Mouse (Mus musculus): ENCODE data around the gene Lpar3. TPM values are rescaled to one million over a fixed set of nuclear protein-coding genes. Genes with fewer than 3 reads are reported as not detected.

Gene Lpar3
- polyA plus RNA-seq, 2 experiments, result 0.02 to 0.06 TPM

DNA sequence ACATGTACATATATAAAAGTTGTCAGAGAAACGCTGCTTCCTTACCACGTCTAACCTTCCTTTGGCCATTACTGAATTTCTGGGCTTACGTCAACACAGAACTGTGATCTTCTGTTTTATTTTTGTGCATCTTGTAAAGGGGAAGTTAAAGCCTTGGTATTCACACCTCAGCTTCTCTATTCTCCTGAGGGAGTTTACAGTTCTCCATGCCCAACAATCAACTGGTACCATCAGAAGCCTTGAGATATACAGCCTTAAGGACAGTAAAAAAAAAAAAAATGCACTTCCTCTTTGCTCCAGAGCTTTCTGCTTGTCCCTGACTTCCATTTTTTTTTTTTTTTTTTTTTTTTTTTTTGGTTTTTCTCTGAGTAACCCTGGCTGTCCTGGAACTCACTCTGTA lies 4.2 kb upstream of the Lpar3 start:
- DNase-seq (ENCODE audit: low read depth in 3 of 3, low spot score in 3 of 3), result no peak
- Histone ChIP-seq H3K4me3 (ENCODE audit: insufficient read depth in 1 of 2, low read depth in 2 of 2, low read length in 2 of 2) (no peak overlapping the region), H3K27me3 (ENCODE audit: control insufficient read depth, insufficient read depth, low read length) (peaks cover 18% of the 10 kb centered on the region), H3K36me3 (replicated peaks; ENCODE audit: control insufficient read depth, insufficient read depth, low read depth) (no peaks in the 10 kb centered on the region), H3K9me3 (ENCODE audit: control insufficient read depth, low read length) (no peaks in the 10 kb centered on the region), H3K4me2 (ENCODE audit: low read depth) (no peak overlapping the region), H3K4me1 (replicated peaks; ENCODE audit: control insufficient read depth in 2 of 2, insufficient read depth in 2 of 2, low read length in 1 of 2) (no peaks in the 10 kb centered on the region), H3K9ac (replicated peaks) (no peak overlapping the region), H3K27ac (no peak overlapping the region)
- TF ChIP-seq CTCF (IDR thresholded peaks at IDR 0.05; ENCODE audit: low read depth), result no peak
- WGBS (ENCODE audit: insufficient replicate concordance), result 58% methylated on average over 3 of the region's 3 CpGs
- ATAC-seq (ENCODE audit: insufficient read depth), result no peak

DNA sequence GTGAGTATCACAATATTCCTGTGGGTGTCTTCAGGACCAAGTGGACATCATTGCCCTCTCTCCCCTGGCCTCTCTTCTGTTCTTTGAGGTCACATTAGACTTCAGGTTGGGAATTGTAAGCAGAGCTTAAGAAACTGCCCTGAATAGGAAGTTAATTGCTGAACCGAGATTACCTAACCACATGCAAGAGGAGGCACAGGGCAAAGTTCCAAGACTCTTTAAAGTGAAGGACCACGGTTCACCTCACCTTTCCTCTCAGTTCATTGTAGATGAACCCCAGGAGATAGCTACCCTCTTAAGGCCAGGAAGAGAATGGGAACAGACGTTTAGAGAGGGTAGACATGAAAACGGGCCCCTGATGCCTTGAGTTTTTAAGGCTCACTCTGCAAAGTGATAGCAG lies 3.5 kb downstream of the Lpar3 start:
- WGBS (ENCODE audit: insufficient replicate concordance), result 36% methylated on average over 4 of the region's 4 CpGs
- TF ChIP-seq CTCF (IDR thresholded peaks at IDR 0.05; ENCODE audit: low read depth) (no peak), EP300 (IDR thresholded peaks at IDR 0.05; ENCODE audit: low read depth) (no peak)
- Histone ChIP-seq H3K4me1 (replicated peaks; ENCODE audit: control insufficient read depth in 2 of 2, insufficient read depth in 2 of 2, low read length in 1 of 2) (no peaks in the 10 kb centered on the region), H3K9ac (replicated peaks) (no peak overlapping the region), H3K4me2 (ENCODE audit: low read depth) (no peak overlapping the region), H3K9me3 (ENCODE audit: control insufficient read depth, low read length) (no peaks in the 10 kb centered on the region), H3K27me3 (ENCODE audit: control insufficient read depth, insufficient read depth, low read length) (peaks cover 30% of the 10 kb centered on the region), H3K36me3 (replicated peaks; ENCODE audit: control insufficient read depth, insufficient read depth, low read depth) (no peaks in the 10 kb centered on the region), H3K4me3 (ENCODE audit: insufficient read depth in 1 of 2, low read depth in 2 of 2, low read length in 2 of 2) (no peak overlapping the region), H3K27ac (no peak overlapping the region)
- no peak for ATAC-seq (ENCODE audit: insufficient read depth)
- no peak for DNase-seq (ENCODE audit: low read depth in 3 of 3, low spot score in 3 of 3)

DNA sequence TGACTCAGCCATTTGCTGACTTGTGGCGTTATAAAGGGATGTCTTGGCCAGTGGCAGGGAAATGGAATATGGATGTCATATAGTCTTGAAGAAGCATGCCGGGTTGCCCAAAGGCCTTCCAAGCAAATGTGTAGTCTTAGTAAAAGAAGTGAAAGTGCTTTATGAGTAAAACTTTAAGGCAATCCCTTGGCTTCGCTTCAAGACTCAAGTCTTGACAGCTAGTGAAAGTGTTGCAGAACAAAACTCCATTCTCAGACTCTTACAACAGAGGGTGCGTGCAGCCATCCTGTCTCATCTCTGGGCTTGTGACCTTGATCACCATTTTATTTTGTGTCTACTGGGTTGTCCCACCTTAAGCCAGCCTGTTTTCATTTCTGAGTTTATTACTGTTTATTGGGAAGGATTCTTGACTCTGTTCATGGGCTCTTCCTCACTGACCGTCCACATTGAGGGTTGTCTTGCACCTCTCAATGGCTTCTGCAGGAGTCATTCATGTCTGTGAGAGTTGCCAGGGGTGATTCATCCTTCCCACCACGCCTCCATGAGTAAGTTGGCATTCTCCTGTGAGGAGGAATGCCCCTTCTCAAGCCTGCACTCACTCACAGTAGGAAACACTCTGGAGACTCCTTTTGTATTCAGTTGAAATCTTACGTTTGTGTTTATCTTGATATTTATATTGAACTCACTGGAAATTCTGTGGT lies 4.4 kb downstream of the Lpar3 start:
- Histone ChIP-seq H3K4me1 (replicated peaks; ENCODE audit: control insufficient read depth in 2 of 2, insufficient read depth in 2 of 2, low read length in 1 of 2) (no peaks in the 10 kb centered on the region), H3K4me3 (ENCODE audit: insufficient read depth in 1 of 2, low read depth in 2 of 2, low read length in 2 of 2) (no peak overlapping the region), H3K4me2 (ENCODE audit: low read depth) (no peak overlapping the region), H3K27ac (no peak overlapping the region), H3K9ac (replicated peaks) (no peak overlapping the region), H3K27me3 (ENCODE audit: control insufficient read depth, insufficient read depth, low read length) (peaks cover 26% of the 10 kb centered on the region), H3K36me3 (replicated peaks; ENCODE audit: control insufficient read depth, insufficient read depth, low read depth) (no peaks in the 10 kb centered on the region), H3K9me3 (ENCODE audit: control insufficient read depth, low read length) (no peaks in the 10 kb centered on the region)
- TF ChIP-seq EP300 (IDR thresholded peaks at IDR 0.05; ENCODE audit: low read depth) (no peak), CTCF (IDR thresholded peaks at IDR 0.05; ENCODE audit: low read depth) (no peak)
- WGBS (ENCODE audit: insufficient replicate concordance), result 55% methylated on average over 7 of the region's 7 CpGs
- DNase-seq (ENCODE audit: low read depth in 3 of 3, low spot score in 3 of 3) (no peak), ATAC-seq (ENCODE audit: insufficient read depth) (no peak)

DNA sequence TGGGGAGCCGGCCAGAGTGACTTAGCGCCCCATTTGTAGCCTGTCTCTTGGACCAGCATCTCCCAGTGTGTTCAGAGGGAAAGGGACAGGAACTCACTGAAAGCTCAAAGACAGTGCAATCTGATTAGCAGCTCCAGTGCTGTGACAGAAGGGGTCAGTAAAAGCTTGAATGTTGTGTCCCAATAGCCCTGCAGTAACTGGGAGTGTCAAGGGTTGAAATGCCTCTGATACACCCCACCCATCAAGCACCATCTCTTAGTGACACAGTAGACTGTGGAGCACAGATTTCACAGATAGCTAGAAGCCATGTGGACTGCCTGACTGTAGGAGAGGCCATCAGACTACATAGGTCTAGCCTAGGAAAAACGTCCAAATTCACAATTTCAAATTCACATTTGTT lies 6.7 kb downstream of the Lpar3 start:
- DNase-seq (ENCODE audit: low read depth in 3 of 3, low spot score in 3 of 3), result no peak
- Histone ChIP-seq H3K4me1 (replicated peaks; ENCODE audit: control insufficient read depth in 2 of 2, insufficient read depth in 2 of 2, low read length in 1 of 2) (no peaks in the 10 kb centered on the region), H3K9me3 (ENCODE audit: control insufficient read depth, low read length) (no peaks in the 10 kb centered on the region), H3K27ac (no peak overlapping the region), H3K4me3 (ENCODE audit: insufficient read depth in 1 of 2, low read depth in 2 of 2, low read length in 2 of 2) (no peak overlapping the region), H3K36me3 (replicated peaks; ENCODE audit: control insufficient read depth, insufficient read depth, low read depth) (no peaks in the 10 kb centered on the region), H3K9ac (replicated peaks) (no peak overlapping the region), H3K27me3 (ENCODE audit: control insufficient read depth, insufficient read depth, low read length) (peaks cover 5% of the 10 kb centered on the region), H3K4me2 (ENCODE audit: low read depth) (no peak overlapping the region)
- no peak for TF ChIP-seq CTCF (IDR thresholded peaks at IDR 0.05; ENCODE audit: low read depth)
- TF ChIP-seq EP300 (IDR thresholded peaks at IDR 0.05; ENCODE audit: low read depth), result no peak
- ATAC-seq (ENCODE audit: insufficient read depth), result no peak
- 39% methylated on average over 3 of the region's 3 CpGs for WGBS (ENCODE audit: insufficient replicate concordance)

DNA sequence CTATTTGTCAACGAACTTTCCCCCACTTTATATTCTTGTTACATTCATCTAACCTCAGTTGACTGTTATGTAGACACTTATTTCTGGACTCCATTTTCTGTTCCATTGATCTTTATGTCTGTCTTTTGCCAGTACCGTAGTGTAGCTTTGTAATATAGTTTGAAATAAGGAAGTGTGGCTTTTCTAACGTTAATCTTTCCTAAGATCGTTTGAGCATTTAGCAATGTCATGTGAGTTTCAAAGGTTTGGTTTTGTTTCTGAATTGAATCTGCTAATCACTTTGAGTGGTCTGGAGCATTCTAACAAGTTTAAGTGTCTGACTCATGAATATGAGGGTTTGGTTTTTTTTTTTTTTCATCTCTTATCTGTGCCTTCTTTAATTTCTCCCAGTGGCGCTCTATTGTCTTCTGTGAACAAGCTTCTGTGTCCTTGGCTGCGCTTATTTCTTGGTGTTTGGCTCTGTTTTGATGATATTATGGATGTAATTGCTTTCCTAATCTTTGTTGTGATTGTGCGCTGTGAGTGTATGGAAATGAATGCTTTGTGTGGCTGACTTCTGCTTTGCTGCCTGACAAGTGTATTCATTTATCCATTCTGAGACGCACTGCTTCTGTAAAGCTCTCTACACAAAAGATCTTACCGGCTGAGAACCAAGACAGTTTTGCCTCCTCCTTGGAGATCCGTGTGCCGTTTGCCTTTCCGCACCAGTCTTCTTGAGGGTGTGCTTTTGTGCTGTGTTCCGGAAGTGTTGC lies 8.0 kb downstream of the Lpar3 start:
- DNase-seq (ENCODE audit: low read depth in 3 of 3, low spot score in 3 of 3) (no peak), ATAC-seq (ENCODE audit: insufficient read depth) (no peak)
- no peaks in the 10 kb centered on the region for H3K36me3 ChIP-seq (replicated peaks; ENCODE audit: control insufficient read depth, insufficient read depth, low read depth)
- no peak overlapping the region for H3K9ac ChIP-seq (replicated peaks)
- no peak overlapping the region for H3K4me3 ChIP-seq (ENCODE audit: insufficient read depth in 1 of 2, low read depth in 2 of 2, low read length in 2 of 2)
- H3K27ac ChIP-seq, result no peak overlapping the region
- H3K4me1 ChIP-seq (replicated peaks; ENCODE audit: control insufficient read depth in 2 of 2, insufficient read depth in 2 of 2, low read length in 1 of 2), result no peaks in the 10 kb centered on the region
- no peaks in the 10 kb centered on the region for H3K27me3 ChIP-seq (ENCODE audit: control insufficient read depth, insufficient read depth, low read length)
- 63% methylated on average over 13 of the region's 13 CpGs for WGBS (ENCODE audit: insufficient replicate concordance)
- H3K9me3 ChIP-seq (ENCODE audit: control insufficient read depth, low read length), result no peaks in the 10 kb centered on the region
- TF ChIP-seq CTCF (IDR thresholded peaks at IDR 0.05; ENCODE audit: low read depth) (no peak), EP300 (IDR thresholded peaks at IDR 0.05; ENCODE audit: low read depth) (no peak)
- H3K4me2 ChIP-seq (ENCODE audit: low read depth), result no peak overlapping the region

Data from liver, embryonic 14.5 days (tissue).